Mouse (Mus musculus): ENCODE measurements at regions not wholly inside any gene's neighbourhood (a gene's known extent, or its start where the extent isn't known, plus 50 kb on each side); places are given as distances from the start of the nearest gene placed in this dataset.

DNA sequence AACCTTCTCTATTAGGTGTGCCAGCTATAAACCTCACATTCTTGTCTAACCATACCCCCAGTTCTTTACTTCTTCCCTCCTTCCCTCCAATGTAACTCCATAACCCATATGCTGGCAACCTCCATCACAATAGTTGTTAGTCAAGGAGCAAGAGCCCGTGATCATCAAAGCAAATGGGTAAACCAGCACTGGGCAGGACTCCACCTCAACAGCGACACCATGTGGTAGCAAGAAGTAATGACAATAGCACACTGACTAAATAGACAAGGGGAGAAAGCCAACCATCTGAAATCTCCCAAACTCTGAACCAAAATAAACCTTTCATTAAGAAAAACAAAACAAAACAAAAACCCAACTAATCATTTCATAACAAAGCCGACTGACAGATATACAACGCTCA, 297.8 kb downstream of the Psat1 start:
- no peak for DNase-seq (ENCODE audit: low read depth, low spot score)

DNA sequence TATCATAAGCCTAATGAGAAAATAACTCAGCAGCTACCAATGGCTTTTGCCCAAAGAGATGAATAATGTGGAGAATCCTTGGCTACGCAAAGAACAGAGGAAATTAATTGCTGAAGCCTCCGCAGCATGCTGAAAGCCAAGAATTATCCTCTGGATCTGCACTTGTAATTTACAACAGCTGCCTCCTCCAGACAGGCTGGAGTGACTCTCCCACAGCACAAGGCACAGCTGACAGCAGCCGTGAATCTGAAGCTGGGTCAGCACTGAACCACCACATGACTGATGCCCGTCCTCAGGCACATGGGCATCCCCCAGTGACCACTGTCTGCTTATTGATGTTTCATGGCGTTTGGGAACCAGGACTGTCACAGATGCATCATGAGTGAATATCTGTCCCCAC, 299.8 kb downstream of the Psat1 start:
- DNase-seq (ENCODE audit: low read depth, low spot score), result no peak

DNA sequence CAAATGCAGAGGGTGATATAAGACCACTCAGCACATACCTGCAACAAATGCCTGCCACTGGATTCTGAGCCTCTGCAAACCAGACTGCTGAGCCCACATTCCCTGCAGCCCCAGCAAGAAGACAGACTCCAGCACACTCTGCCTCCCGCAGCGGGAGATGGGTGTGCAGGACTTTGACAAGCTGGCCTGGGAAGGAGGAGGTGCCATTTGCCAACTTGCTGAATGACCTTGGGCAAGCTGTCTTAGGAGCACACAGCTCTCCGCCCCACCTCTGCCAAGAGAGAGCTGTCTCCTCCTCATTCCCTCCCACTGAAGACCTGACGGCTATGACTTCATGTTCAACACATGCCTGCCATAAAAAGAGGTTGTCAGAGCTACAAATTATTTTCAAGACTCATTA, 302.4 kb downstream of the Psat1 start:
- no peak for DNase-seq (ENCODE audit: low read depth, low spot score)

DNA sequence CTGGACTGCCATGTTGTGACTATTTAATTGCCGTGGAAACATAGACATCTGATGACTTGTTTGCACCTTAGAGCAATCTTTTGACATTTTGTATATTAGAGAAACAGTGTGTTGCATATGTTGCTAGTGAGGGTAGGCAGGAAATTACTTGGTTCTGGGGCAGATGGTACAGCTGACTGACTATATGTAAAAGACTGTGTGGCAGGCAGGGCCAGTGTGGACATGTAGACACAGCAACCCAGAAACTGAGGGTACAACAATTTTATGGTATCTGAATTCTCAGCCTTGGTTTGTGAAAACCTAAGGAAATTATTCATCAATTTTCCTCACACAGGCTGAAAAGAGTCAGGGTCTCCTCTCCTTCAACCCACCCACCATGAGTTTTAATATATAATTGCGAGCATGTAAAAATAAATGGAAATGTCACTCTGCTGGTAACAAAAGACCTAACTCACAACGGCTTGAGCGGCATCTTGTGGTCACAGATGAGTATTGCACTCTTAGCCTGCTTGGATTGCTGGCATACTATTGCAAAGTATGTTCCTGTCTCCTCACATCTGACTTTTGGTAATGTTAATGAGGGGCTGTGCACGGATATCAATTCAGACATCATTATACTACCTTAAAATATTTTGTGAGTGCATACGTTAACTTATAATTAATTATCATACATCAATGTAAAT, 329.8 kb downstream of the Psat1 start:
- peak; percentile 49 for DNase-seq (ENCODE audit: low read depth, low spot score)

DNA sequence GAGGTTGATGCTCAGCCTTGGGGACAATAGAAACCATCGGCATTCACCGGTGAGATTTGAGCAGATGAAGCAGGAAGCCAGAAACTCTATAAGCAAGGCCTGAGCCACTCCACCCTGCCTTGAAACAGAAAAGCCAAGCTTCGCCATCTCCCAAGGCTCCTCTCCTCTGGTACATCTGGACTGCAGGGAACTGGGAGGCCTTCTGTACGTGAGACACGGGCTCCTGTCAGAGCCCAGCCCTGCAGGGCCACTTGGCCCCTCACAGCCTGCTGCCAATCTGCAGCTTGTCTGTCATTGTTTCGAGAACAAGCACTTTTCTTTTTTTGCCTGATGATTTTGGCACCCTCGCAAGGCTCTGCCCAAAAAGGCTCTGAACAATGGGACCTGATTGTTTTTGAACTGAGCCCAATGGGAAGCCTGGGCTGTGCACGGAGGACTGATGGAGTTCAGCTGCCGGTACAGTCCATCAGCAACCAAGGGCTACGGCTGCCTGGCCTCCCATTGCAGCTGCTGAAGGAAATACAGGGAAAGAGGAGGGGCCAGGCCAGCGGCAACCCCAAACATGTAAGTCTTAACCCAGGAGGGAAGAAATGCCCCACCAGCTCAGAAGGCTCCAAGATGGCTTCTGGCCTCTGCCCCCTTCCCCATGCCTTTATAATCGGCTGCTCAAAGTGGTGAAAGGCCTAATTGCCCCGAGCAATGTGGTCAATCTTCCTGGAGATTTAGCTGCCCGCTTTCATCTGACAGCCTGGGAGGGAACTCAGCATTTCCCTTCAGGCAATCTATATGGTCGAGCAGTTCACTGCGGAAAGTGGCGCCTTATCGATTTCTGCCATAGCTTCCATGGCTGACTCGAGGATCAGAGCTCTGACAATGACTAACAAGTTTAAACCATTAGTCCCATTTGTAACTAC, 332.2 kb downstream of the Psat1 start:
- no peak for DNase-seq (ENCODE audit: low read depth, low spot score)

DNA sequence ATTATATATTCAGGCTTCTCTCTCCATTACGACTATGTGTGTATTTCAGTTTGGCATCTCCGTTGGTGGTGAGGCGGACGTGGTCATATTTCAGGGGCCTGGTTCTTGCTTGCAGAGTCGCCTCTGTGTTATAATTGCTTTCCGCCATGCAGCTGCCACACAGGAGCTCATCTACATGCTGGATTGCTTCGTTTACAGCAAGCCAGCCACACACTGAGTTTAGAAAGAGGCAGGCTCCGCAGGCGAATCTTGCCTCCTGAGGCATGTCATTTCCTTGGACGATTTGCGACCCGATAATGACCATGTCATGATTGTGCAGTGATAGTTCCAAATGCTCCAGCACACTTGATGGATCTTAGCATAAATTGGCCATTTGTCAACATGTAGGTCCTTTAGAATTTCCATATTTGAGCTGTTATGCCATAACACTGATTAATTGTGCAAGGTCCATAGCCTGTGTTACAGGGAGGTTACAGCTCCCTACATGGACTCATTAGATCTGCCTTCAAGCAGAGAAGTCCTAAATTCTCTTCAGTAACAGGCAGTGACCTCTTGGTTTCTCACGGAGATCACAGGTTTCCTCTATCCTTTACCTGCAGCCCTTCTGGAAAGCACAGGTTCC, 335.9 kb downstream of the Psat1 start:
- DNase-seq (ENCODE audit: low read depth, low spot score), result no peak

DNA sequence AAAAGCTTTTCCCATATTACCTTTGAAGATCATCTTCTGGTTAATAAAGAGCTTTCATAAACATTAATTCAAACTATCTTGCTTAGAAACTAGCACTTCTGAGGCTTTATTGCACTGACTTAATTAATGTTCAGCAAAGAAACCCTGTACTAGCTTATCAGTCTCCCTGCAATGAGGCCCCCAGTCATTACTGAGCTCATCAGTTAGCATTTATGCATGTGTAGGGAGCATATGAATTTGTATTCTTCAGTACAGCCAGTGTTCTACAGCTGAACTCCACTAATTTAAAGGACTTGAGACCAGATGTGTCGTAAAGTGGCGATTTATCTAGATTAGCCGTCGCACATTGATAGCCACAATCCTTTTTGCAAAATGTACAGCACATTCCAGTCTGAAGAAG, 340.7 kb downstream of the Psat1 start:
- DNase-seq (ENCODE audit: low read depth, low spot score), result no peak

DNA sequence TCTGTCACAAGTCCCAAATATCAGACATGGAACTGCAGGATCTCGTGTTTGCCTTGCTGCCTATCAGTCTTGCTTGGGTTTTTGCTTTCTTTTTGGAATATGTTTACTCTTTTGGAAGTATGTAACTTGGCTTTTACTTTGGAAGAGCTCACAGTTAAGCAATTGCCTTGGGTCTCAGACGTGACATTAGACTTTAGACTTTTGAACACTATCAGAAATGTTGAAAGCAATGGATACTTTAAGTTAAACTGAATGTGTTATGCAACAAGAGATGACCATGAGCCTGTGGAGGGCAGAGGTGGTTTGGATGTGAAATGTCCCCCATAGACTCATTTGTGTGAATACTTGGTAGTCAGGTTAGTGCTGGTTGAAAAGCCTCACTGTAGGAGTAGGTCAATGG, 354.3 kb downstream of the Psat1 start:
- DNase-seq (ENCODE audit: low read depth, low spot score), result no peak

DNA sequence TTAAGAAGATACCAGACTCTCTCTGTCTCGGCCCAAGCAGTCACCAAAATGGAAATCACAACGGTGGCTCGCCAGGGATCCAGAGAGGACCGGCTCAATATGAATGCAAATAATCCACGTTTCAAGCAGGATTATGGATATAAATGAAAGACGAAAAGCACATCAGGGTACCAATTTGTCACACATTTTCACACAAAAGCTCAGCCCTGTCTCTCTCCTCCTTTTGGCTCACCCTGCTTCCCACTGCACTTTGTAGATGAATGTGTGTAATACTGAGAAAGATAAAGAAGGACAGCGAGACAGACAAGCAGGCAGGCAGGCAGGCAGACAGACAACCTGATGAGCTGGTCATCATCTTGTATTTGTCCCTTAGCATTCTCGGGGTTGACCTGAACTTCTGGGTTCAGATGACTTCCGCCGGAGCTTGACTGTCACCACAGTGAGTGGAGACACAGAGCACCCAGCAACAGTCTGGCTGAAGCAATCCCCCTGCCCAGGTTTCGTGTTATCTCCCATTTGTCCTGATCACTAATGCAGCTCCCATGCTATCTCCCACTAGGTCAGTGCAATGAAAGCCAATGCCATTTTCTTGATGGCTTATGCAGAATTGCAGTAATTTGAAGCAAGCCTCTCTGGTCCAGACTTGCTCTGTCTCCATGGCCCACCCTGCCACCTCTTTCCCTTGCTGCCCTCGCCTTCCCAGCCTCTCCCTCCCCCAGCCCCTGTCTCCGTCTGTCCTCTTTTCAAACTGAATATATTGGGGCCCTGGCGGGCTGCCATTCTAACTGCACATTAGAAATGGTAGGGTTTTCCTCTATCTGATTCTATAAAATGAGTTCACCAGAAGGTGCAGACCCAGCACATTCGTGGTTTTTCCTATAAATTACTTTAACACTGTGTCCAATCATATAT, 363.1 kb downstream of the Psat1 start:
- DNase-seq (ENCODE audit: low read depth, low spot score), result no peak

DNA sequence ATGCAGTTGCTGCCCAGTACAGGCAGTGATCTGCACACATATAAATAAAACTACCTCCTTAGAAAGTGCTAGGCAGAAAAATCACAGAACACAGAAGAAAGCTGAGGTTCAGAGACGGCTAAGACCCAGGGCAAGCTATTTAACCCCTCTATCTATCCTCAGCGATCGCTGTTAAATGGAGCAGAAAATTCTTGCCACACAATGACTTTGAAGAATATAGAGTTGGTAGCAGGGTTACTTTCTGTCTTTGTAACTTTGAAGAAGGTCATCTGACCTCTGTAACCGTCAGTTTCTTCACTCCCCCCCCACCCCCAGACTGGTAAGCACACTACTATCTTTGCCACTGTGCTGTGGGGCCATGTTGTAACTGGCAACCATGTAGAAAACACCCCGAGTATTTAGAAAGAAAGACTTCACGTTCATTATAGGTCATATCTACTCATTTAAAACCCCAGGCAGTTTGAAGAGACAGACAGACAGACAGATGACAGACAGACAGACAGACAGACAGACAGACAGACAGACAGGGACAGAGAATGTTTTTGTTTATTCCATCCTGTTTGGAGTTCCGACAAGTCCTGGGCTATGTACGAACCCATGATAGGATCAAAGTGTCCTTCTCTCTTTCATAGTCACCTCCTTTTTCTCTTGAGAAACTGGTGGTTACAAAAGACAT, 363.9 kb downstream of the Psat1 start:
- DNase-seq (ENCODE audit: low read depth, low spot score), result no peak

DNA sequence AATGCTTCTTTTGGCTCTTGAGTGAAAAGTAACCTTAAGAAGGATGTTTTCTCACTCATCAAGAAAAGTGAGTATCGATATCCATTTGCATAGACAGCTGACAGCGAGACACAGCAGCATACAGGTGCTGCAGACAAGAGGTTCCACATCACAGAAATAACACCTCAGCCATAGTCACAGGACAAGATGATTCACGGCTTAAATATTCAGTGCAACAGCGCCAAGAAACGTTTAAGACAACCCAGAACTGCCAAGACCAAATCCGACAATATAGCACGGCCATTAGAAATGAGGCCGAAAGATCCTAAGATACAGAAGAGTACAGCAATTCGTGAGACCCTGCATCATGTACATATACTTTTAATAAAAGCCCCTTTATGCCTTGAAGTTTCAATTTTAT, 375.9 kb downstream of the Psat1 start:
- DNase-seq (ENCODE audit: low read depth, low spot score), result no peak

DNA sequence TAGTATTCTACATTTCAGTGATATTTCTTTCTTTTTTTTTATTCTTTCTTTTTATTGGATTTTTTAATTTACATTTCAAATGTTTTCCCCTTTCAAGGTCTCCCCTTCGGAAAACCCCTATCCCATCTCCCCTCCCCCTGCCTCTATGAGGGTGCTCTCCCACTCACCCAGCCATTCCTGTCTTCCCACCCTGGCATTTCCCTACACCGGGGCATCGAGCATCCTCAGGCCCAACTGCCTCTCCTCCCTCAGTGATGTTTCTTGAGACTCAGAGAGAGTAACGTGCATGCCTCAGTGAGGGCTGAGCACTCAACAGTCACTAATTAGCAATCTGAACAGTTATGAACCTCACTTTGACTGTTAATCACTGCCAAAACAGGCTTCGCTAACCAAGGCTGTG, 385.6 kb downstream of the Psat1 start:
- no peak for DNase-seq (ENCODE audit: low read depth, low spot score)

DNA sequence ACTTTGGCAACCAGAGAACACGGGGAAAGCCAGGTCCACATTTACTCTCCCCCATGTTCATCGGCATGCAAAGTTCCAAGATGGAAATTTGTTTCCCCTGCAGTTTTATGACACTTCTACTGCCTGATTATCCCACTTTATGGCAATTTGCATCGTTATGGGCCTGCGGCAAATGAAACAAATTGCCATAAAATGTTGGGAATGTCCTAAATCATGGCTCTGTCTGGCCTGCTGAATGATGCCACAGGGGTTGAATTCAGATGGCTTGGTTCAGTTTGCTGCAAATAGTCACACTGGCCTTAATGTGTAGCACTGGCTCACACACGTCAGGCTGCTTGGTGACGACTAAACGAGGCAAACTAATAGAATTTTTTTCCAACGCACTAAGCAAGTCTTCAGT, 393.2 kb downstream of the Psat1 start:
- no peak for DNase-seq (ENCODE audit: low read depth, low spot score)

DNA sequence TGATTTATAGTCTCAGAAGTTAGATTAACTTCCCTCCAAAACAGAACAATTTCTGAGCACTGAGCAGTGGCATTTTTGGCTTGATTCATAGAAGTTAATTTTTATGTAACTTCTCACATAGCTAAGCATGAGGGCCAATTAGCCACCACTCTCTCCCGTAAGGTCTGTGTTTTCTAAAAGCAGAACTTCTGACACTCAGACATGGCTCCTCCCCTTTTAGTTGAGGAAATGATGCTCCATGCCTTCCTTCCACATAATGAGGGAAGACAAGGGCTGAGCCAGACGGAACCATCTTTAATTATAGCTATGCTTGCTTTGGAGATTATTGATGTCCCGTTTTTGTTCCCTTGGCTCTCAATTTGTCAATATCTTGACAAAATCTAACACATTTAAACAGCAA, 429.3 kb downstream of the Psat1 start:
- DNase-seq (ENCODE audit: low read depth, low spot score), result no peak

DNA sequence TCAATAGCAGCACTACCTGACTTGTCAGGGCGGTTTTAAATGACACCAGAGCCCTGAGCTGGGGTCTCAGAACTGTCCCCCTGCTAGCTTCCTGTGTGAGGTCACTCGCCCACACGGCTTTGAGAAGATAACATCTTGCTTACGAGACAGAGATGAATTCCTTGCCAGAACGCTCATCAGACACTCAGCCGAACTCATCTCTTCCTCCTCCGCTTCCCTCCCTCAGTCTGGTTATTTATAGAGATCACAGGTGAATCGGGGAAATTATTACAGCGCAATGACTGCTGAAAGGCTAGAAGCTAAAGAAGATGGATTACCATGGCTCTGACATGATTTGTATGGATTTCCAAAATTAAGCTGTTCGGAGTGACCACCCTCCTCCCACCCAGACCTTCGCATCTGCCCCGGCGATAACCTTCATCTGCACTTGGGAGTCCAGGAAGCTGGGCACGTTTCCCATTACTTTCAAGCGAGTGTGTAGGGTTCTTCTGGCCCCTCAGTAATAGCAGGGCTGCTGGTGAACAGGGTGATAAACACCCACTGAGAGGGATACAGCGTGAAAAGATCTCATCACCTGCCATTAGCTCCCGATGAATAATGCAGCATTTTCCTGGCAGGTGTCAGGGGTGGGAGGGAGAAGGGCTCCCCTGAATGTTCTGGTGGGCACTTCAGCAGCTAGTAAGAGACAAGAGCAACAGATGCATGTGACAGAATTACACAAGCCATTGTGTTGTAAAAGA, 430.4 kb downstream of the Psat1 start:
- no peak for DNase-seq (ENCODE audit: low read depth, low spot score)

DNA sequence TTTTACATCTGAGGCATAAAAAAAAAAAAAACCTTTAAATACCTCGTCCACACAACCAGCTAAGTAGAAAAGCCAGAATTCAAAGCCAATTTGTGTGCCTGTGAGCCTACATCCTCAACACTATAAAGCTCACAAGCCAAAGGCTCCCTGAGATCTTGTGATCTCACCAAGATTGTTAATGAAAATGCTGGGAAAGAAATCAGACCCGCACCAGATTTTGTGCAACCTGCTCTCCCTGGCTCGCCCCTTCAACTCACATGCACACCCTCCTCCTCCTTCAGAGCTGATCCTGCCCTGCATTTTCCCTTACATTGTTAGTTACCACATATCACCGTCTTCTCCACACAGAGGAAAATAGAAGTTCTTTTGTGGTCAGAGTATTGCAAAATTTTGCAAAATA, 433.9 kb downstream of the Psat1 start:
- DNase-seq (ENCODE audit: low read depth, low spot score), result no peak

DNA sequence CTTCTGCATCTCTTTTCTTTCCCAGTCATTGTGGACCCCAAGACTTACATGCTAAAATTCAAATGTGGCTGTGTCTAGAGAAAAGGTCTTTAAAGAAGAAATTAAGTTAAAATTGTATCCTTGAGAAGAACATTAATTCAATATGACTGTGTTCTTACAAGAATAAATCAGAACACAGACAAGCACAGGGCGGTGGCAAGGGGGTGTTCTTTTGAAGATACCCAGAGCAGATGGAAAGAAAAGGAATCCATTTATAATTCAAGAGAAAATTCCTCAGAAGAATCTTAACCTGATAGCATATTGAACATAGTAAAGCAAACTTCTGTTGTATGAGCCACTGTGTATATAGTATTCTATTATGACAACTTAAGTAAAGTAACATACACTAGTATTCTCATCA, 436.7 kb downstream of the Psat1 start:
- DNase-seq (ENCODE audit: low read depth, low spot score), result no peak

DNA sequence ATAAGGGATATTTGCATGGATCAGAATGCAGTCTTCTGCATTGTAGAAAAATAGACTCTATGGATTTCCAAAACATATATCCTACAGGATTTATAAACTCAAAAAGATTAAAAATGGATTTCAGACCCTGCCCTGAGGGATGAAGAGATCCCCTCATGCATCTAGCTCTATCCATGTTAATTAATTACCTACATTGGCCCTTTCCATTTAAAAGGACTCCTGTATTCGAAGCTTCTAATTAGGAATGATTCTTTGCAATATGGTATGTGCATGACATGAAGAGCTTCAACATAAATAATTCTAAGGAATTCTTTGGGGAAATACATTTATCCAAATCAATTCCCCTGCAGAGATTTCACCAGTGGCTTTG, 444.2 kb downstream of the Psat1 start:
- no peak for DNase-seq (ENCODE audit: low read depth, low spot score)

DNA sequence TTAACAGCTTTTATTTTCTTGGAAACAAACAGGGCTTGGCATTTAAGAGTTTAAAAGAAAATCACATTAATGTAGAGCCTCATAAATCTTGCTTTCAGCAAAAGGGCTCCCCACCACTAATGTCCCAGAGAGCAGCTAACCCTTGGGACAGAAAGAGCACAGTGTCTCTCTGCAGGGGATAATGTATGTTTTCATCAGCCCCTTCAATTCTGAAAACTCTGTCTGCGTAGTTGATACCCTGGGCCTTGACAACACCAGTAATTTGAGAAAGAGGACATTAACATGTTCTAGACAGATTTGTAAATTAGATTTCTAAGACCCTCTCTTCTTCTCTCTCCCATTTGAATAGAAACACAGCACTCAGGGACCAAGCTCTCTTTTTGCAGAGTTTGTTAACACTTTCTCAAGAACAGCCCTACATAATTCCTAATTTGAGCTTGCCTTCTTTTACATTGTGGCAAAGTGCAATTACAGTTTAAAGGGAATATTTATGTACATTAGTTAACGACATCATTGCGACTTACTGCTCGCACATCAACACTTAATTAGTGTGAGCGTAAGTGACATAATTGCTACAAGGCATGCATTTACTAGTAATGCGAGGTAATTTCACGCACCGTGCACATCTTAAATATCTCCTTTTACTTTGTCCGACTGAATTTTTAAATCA, 444.7 kb downstream of the Psat1 start:
- DNase-seq (ENCODE audit: low read depth, low spot score), result no peak

DNA sequence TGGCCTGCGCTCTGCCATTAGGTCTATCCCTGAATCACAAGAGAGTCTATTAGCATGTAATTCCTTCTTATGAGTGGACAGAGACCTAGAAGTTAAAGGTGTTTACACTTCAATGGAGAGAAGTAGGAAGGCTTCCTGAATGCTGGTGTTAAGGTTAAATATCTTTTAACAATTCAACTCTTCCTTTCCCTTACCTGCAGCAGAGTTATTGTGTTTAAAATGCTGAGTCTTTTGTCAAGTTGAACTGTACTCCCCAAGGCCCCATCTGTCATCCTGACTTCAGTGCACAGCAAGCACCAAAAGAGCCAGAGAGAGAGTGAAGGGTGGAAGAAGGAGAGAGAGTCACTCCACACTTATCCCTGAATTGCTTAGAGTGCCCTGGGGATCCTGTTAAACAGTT, 451.6 kb downstream of the Psat1 start:
- DNase-seq (ENCODE audit: low read depth, low spot score), result no peak

All from brain, embryonic 18.5 days (tissue).